Mouse (Mus musculus) kidney, adult 2 months (tissue): Measurements from ENCODE around the gene Rack1. TPM values are rescaled to one million over a fixed set of nuclear protein-coding genes. Genes with fewer than 3 reads are reported as not detected.

ENCODE experiments used
- DNase-seq: peaks from one replicate; pipeline ENCODE4 v3.0.0; 2021
- H3K27ac ChIP-seq: fragments of 200-500 bp; 2 replicates; pipeline ENCODE4 v1.5.1; 2012; ENCODE audit warnings: low read depth, low read length, control low read depth, inconsistent platforms; ENCODE audit not compliant: insufficient read depth
- H3K27me3 ChIP-seq: fragments of 200-500 bp; replicated peaks from 2 replicates; pipeline ENCODE4 v1.6.1; 2012; ENCODE audit warnings: mild to moderate bottlenecking, moderate library complexity, low read length, inconsistent platforms; ENCODE audit not compliant: control insufficient read depth, insufficient read depth
- H3K36me3 ChIP-seq: fragments of 200-500 bp; 2 replicates; pipeline ENCODE4 v1.6.1; 2012; ENCODE audit warnings: mild to moderate bottlenecking, moderate library complexity, low read length, inconsistent platforms; ENCODE audit not compliant: control insufficient read depth, insufficient read depth
- H3K4me1 ChIP-seq: fragments of 200-500 bp; 2 replicates; pipeline ENCODE4 v1.6.1; 2011; ENCODE audit warnings: low read length; ENCODE audit not compliant: control insufficient read depth, insufficient read depth
- H3K4me3 ChIP-seq: fragments of 200-500 bp; 2 replicates; pipeline ENCODE4 v1.5.1; 2011; ENCODE audit warnings: mild to moderate bottlenecking, low read depth, low read length, control low read depth; ENCODE audit not compliant: insufficient read depth
- CTCF ChIP-seq: fragments of 200-500 bp; conservative IDR thresholded peaks from 2 replicates; pipeline ENCODE4 v1.5.1; 2011; ENCODE audit warnings: low read depth, mild to moderate bottlenecking, control low read depth, low read length, moderate library complexity, mixed read lengths; ENCODE audit not compliant: insufficient read depth, insufficient read length
- POLR2A ChIP-seq: fragments of 200-500 bp; IDR thresholded peaks from one replicate; pipeline ENCODE4 v1.6.1; 2011; ENCODE audit warnings: low read depth, low read length, control low read depth
- WGBS: fragments of 180-500 bp; shearing (Covaris S2); methylation state at CpG from one replicate; pipeline ENCODE4 v1.1.7; 2018; 5-methylcytosine and 5-hydroxymethylcytosine counted together
- polyA plus RNA-seq: library from polyadenylated mRNA; depleted of rRNA; stranded (reverse); fragments of >200 nt; gene quantifications from 2 replicates; pipeline ENCODE4 v1.2.3, GENCODE M21; 2012

Gene Rack1
- polyA plus RNA-seq, 1 experiment, result 1,243 TPM

DNA sequence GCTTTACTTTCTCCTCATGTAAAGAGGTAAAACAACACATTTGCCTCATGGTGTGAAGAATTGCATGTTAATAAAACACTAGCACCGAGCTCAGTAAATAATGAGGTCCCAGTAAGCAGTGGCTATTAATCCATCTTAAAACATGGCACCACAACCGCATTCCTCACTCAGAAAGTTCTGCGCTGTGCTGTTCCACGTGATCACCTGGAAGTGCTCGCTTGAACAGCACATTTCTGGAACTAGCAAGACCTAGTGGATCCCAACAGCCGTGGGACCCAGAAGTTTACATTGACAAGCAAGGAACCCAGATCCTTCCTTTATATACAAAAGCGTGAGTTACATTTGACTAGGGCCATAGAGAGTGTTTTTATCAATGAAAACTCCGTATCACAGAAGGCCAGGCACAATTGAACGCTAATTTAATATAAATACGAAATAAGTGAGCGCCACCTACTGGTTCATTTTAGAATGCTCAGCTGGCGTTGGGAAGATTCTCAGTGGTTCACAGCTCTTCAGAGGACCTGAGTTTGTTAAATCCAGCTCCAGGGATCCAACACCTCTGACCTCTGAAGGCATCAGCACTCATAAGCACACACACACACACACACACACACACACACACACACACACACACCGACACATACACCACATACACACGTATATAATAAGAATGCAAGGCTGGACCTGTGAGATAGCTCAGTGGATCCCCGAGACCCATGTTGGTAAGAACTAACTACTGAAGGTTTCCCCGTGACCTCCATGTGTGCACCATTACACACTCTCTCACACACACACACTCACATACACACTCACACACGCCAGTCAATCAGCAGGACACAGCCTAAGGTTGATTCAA, 25.5 kb upstream of the Rack1 start:
- WGBS, result 29% methylated on average over 17 of the region's 17 CpGs
- Histone ChIP-seq H3K4me3 (no peak overlapping the region), H3K27ac (no peak overlapping the region), H3K36me3 (no peaks in the 10 kb centered on the region), H3K4me1 (no peaks in the 10 kb centered on the region), H3K27me3 (no peaks in the 10 kb centered on the region)
- DNase-seq, result peak; percentile 53
- TF ChIP-seq CTCF (peak; percentile 29; the same call in 1 of the 2 replicates), POLR2A (no peak)

DNA sequence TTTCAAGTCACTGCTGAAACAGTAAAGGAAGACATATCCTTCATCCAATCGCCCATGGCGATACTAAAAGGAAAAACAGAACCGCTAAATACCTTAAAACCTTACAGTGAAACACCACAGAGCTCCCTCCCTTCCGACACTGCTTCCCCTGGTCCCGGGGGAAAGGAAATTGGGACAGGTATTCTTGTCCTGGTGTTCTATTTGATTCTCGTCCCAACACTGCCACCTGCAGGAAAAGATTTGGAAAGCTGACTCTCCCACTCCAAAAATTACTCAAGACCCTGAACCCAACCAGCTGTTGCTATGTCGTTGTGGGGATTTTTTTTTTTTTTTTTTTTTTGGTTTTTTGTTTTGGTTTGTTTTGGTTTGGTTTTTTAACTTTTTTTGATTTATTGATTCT, 24.6 kb upstream of the Rack1 start:
- Histone ChIP-seq H3K4me1 (no peaks in the 10 kb centered on the region), H3K36me3 (no peaks in the 10 kb centered on the region), H3K27me3 (no peaks in the 10 kb centered on the region), H3K4me3 (no peak overlapping the region), H3K27ac (no peak overlapping the region)
- DNase-seq, result peak; percentile 69
- 2% methylated on average over 7 of the region's 7 CpGs for WGBS
- TF ChIP-seq CTCF, result peak; percentile 29
- TF ChIP-seq POLR2A, result no peak

DNA sequence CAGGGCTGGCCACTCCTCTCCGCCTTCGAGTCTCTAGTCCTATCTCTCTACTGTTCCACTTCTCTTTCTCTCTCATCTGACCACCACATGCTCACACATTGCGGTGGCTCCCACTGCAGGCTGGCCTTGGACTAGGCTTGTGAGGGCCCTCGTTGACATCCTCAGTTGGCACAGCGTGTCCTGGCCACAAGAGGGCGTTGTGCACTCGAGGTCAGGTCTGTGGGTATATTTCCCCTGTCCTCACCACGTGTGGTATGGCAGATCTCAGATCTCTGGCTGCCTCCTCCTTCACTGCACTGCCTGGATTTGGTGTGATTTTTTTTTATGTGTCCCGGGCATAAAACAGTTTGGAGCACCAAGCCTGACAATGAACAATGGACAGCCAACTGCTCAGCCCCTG, 23.5 kb upstream of the Rack1 start:
- H3K27me3 ChIP-seq, result no peaks in the 10 kb centered on the region
- 53% methylated on average over 9 of the region's 9 CpGs for WGBS

DNA sequence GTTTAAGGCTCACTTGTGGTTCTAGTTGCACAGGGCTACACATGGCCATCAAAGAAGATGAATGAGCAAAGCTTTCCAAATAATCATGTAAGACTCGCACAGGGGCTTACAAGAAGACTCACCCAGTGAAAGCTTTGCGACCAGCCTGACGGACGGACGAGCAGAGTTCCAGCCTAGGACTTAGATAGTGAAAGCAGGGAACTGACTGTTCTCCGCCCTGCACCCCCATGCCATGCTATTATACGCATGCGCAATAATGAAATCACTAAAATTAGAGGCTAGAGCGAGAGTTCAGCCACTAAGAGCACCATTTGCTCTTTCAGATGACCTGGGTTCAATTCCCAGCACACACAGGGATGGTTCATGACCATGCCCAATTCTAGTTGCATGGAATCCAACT, 22.8 kb upstream of the Rack1 start:
- DNase-seq, result no peak
- H3K4me3 ChIP-seq, result no peak overlapping the region
- H3K27ac ChIP-seq, result no peak overlapping the region
- TF ChIP-seq CTCF (no peak), POLR2A (no peak)
- H3K36me3 ChIP-seq, result no peaks in the 10 kb centered on the region
- 88% methylated on average over 9 of the region's 9 CpGs for WGBS
- H3K27me3 ChIP-seq, result no peaks in the 10 kb centered on the region
- no peaks in the 10 kb centered on the region for H3K4me1 ChIP-seq

More for the DNA sequence above, 23.5 kb upstream of the Rack1 start:
- no peak for DNase-seq
- Histone ChIP-seq H3K4me3 (no peak overlapping the region), H3K36me3 (no peaks in the 10 kb centered on the region), H3K27ac (no peak overlapping the region), H3K4me1 (no peaks in the 10 kb centered on the region)
- TF ChIP-seq POLR2A (no peak), CTCF (peak; percentile 32; the same call in 1 of the 2 replicates)

DNA sequence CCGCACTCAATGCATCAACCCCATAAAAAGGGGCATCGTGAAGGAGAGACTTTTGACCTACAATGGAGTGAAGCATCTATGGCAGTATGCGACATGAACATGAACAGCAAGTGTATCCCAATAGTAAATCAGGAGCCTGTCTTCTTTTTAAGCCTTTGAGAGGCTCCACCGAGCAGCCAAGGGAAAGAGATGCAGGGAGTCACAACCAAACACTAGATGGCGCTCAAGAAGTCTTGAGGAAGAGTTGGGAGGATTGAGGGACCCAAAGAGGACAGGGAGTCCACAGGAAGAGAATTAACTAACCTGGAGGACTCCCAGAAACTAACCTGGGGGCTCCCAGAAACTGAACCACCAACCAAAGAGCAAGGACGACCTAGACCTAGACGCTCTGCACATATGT, 20.7 kb upstream of the Rack1 start:
- no peaks in the 10 kb centered on the region for H3K27me3 ChIP-seq
- no peak overlapping the region for H3K27ac ChIP-seq
- no peak overlapping the region for H3K4me3 ChIP-seq
- no peaks in the 10 kb centered on the region for H3K36me3 ChIP-seq
- peak; percentile 59 for TF ChIP-seq CTCF
- no peak for TF ChIP-seq POLR2A
- H3K4me1 ChIP-seq, result no peaks in the 10 kb centered on the region
- 45% methylated on average over 7 of the region's 7 CpGs for WGBS
- peak; percentile 40 for DNase-seq

DNA sequence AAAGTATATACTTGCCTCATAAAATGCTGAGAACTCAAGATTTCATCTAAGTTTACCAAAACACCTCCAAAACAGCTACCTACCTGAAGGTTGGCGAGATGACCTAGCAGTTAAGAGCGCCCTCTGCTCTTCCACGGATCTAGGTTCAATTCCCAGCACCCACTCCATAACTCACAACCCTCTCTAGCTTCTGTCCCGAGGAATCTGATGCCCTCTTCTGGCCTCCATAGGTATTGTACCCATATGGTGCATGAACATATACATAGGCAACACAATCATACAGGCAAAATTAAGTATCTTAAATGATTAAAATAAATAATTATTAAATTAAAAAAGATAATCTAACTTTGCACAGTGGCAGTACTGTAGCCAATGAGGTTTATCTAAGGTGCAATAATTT, 17.9 kb upstream of the Rack1 start:
- DNase-seq, result no peak
- H3K27me3 ChIP-seq, result no peaks in the 10 kb centered on the region
- H3K4me3 ChIP-seq, result no peak overlapping the region
- TF ChIP-seq POLR2A, result no peak
- no peak for TF ChIP-seq CTCF
- H3K36me3 ChIP-seq, result no peaks in the 10 kb centered on the region
- H3K27ac ChIP-seq, result no peak overlapping the region
- no peaks in the 10 kb centered on the region for H3K4me1 ChIP-seq
- WGBS, result 91% methylated on average over 4 of the region's 4 CpGs

DNA sequence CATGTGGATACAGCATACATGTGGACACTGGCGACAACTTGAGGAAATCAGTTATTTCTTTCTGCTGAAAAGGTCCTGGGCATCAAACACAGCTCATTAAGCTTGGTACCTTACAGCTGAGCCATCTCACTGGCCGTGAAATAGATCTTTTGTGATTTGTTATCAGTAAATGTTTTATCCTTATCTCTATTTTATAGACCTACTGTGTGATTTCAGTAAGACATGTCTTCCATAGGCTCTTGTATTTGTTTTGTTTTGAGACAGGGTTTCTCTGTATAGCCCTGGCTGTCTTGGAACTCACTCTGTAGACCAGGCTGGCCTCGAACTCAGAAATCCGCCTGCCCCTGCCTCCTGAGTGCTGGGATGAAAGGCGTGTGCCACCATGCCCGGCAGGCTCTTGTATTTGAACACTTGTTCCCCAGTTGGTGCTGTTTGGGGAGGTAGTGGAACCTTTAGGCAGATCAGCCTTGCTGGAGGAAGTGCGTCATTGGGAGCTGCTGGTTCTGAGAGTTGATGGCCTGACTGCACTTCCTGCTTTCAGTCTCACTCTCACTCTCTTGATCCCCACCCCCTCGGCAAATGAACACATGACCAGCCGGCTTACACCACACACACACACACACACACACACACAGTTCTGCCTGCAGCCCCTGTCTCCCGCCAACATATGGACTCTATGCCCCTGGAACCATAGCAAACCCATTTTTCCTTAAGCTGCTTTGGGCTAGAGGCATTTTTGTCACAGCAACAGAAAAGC, 12.5 kb upstream of the Rack1 start:
- no peaks in the 10 kb centered on the region for H3K36me3 ChIP-seq
- WGBS, result 53% methylated on average over 10 of the region's 10 CpGs
- no peak for TF ChIP-seq POLR2A
- no peak for TF ChIP-seq CTCF
- no peaks in the 10 kb centered on the region for H3K27me3 ChIP-seq
- 0 out of 2 replicates have a peak overlapping the region, but pooled peaks have one; percentile 15 for H3K4me3 ChIP-seq
- H3K4me1 ChIP-seq, result peaks cover 2% of the 10 kb centered on the region; the same call in 1 of the 2 replicates
- DNase-seq, result peak; percentile 49
- no peak overlapping the region for H3K27ac ChIP-seq
